Mouse (Mus musculus): ENCODE measurements around the gene Camsap3.

- TF ChIP-seq CTCF (IDR thresholded peaks at IDR 0.05; ENCODE audit: control insufficient read depth, insufficient read depth, low read length) (no peak), POLR2A (IDR thresholded peaks at IDR 0.05; ENCODE audit: borderline replicate concordance, control insufficient read depth, low read depth, low read length) (no peak)
These were observed 12.5 kb upstream of the Camsap3 start for GRCm38 (mm10) chr8:3574546-3574945.
